In the genomic region with DNA sequence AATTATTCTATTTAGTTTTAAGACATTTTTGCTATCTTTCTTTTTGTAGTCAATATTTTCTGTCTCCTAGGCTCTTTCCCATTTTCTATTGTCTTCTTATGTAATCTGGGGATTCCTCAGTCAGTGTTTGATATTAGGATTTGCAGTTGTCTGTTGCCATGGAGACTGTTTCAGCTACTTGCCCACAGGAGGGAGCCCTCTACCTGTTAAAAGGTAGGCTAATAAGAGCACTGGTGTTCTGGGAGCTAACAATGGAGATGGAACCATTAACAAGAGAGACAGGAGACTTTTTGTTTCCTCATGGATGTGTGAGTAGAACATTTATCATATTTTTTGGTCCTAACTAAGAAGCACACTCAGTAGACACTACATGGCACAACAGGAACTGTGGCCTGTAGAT, we compare ENCODE assay signal across 13 mouse cellular contexts.
DNase-seq lines count a peak whose midpoint lies in the region; ATAC-seq and TF ChIP-seq lines count a peak whose summit lies in the region.
"Had no signal": no experiment of that assay in that cellular context is flagged by ENCODE, and none has a peak within 500 bp of the region (broad histone marks: within the 10 kb centered on the region; RNA-seq: fewer than 3 reads in every experiment).

No protein-coding gene starts in this region.

- peak; percentile 38 to 44 for DNase-seq in cerebellum, postnatal 14 days
- no peak for DNase-seq in cerebellum, adult 11 months
- peak in 1 of 2 experiments; percentile 8 for DNase-seq in layer of hippocampus, adult 2 months (ENCODE audit: low spot score in 2 of 2)
- no peak for DNase-seq in layer of hippocampus, postnatal 25 days (ENCODE audit: extremely low spot score in 1 of 2, low spot score in 1 of 2)
- peak; percentile 73 for DNase-seq in ES-CJ7 (ENCODE audit: low read depth, low spot score)
- peak; percentile 10 for DNase-seq in forelimb bud, embryonic 11.5 days (ENCODE audit: low read depth, low spot score)
- DNase-seq in adrenal gland, adult 8-10 months: no peak
- DNase-seq: B cell, adult 2 months; heart, adult 11 months had no signal

- peak; percentile 60 for TF ChIP-seq CTCF in layer of hippocampus, adult 2 months (conservative IDR thresholded peaks at IDR 0.05)

- H3K4me3 ChIP-seq in layer of hippocampus, adult 2 months: no peak overlapping the region
- H3K4me3 ChIP-seq: erythroblast, embryonic 14.5 days; limb, embryonic 12.5 days had no signal

- no peak overlapping the region for H3K27ac ChIP-seq in layer of hippocampus, adult 2 months
- H3K27ac ChIP-seq: limb, embryonic 12.5 days had no signal

- ATAC-seq in erythroid progenitor cell, adult 5-6 weeks (replicated peaks; ENCODE audit: low FRiP score, poor library complexity, severe bottlenecking): no peak
- ATAC-seq: inflammation-experienced regulatory T-cells, adult 6 months had no signal

Comparison
In these comparisons a context has a peak if more than half of its experiments do, and no peak if none do; other contexts are left out.
1. DNase-seq: peak in cerebellum, postnatal 14 days (2 of 2), ES-CJ7 (single experiment) and forelimb bud, embryonic 11.5 days (single experiment); none in cerebellum, adult 11 months (single experiment), layer of hippocampus, postnatal 25 days (0 of 2) and adrenal gland, adult 8-10 months (single experiment).